9 mouse cellular contexts compared by ENCODE assay signal in the genomic region with DNA sequence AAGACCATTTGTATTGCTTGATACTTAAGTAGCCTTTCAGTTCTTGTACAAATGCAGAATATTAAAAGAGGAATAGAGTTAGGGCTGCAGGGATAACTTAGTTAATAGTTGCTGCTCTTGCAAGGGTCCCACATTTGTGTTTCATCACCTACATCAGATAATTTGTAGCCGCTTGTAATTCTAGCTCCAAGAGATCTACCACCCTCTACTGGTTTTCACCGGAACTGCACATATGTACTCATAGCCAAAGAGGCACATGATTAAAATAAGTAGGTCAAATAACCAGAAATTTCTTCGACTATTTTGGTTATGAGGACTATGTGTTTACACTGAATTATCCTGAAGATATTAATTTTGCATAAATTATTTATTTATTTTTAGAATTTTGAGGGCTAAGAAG.
A peak's percentile ranks its signal among the peaks of the same experiment; 100 is the strongest.
DNase-seq lines count a peak whose midpoint lies in the region; ATAC-seq and TF ChIP-seq lines count a peak whose summit lies in the region.
"Had no signal": no experiment of that assay in that cellular context is flagged by ENCODE, and none has a peak within 500 bp of the region (broad histone marks: within the 10 kb centered on the region; RNA-seq: fewer than 3 reads in every experiment).

No protein-coding gene starts in this region.

- DNase-seq in kidney, adult 9 months = peak; percentile 61
- peak; percentile 38 for DNase-seq in CD4-positive helper T cell, adult 2 months (ENCODE audit: low read depth, low spot score)
- DNase-seq in MEL (ENCODE audit: low read depth, low spot score) (peak; percentile 92), MN1 (ENCODE audit: low spot score) (no peak)
- DNase-seq in cerebellum, postnatal 10 days = peak; percentile 52 to 61
- DNase-seq in kidney, postnatal 36 days = peak; percentile 48 to 66
- peak; percentile 6 for DNase-seq in retina, postnatal 7 days (ENCODE audit: low read depth, low spot score)

- TF ChIP-seq POLR2A in MEL (IDR thresholded peaks at IDR 0.05; ENCODE audit: control insufficient read depth in 1 of 2, insufficient read depth in 1 of 2, low read depth in 1 of 2, low read length in 2 of 2, poor library complexity in 1 of 2) = no peak

- H3K27ac ChIP-seq in kidney, embryonic 14.5 days (ENCODE audit: low read depth, low read length) = no peak overlapping the region
- H3K27ac ChIP-seq in MEL (ENCODE audit: control insufficient read depth, low read depth, low read length) = no peak overlapping the region
- H3K27ac ChIP-seq: liver, embryonic 15.5 days had no signal

- peak; percentile 98 for TF ChIP-seq RAD21 in MEL (IDR thresholded peaks at IDR 0.05; ENCODE audit: low read depth, low read length)

- no peaks in the 10 kb centered on the region for H3K79me2 ChIP-seq in MEL (ENCODE audit: control insufficient read depth, insufficient read depth, low read length, poor library complexity)

- H3K9ac ChIP-seq in kidney, embryonic 14.5 days (ENCODE audit: low read depth, low read length) = no peak overlapping the region
- H3K9ac ChIP-seq in MEL (ENCODE audit: control insufficient read depth, low read depth, low read length, poor library complexity, severe bottlenecking) = no peak overlapping the region; the same call in 1 of the 2 replicates
- H3K9ac ChIP-seq: liver, embryonic 15.5 days had no signal

- H3K27me3 ChIP-seq in kidney, embryonic 14.5 days (ENCODE audit: control insufficient read depth, insufficient read depth, low read length) = no peaks in the 10 kb centered on the region
- no peaks in the 10 kb centered on the region for H3K27me3 ChIP-seq in MEL (ENCODE audit: control insufficient read depth in 1 of 2, insufficient read depth in 2 of 2, low read length in 2 of 2)
- H3K27me3 ChIP-seq: liver, embryonic 15.5 days had no signal

- no peaks in the 10 kb centered on the region for H3K9me3 ChIP-seq in kidney, embryonic 14.5 days (ENCODE audit: control insufficient read depth, low read length)
- no peaks in the 10 kb centered on the region for H3K9me3 ChIP-seq in MEL (replicated peaks; ENCODE audit: insufficient read depth, low read length)
- H3K9me3 ChIP-seq: liver, embryonic 15.5 days had no signal

- TF ChIP-seq EP300 in MEL (IDR thresholded peaks at IDR 0.05; ENCODE audit: low read depth in 1 of 2, low read length in 2 of 2) = no peak; a peak in 1 of 4 replicates

- no peak overlapping the region for H3K4me3 ChIP-seq in kidney, embryonic 14.5 days (ENCODE audit: low read length)
- H3K4me3 ChIP-seq in MEL (ENCODE audit: control insufficient read depth in 1 of 2, insufficient read depth in 1 of 2, low read depth in 2 of 2, low read length in 2 of 2) = no peak overlapping the region
- H3K4me3 ChIP-seq: liver, embryonic 15.5 days had no signal

- no peaks in the 10 kb centered on the region for H3K4me1 ChIP-seq in kidney, embryonic 14.5 days (ENCODE audit: control insufficient read depth, insufficient read depth, low read length)
- no peaks in the 10 kb centered on the region for H3K4me1 ChIP-seq in MEL (ENCODE audit: control insufficient read depth in 1 of 2, insufficient read depth in 2 of 2, low read length in 2 of 2)
- H3K4me1 ChIP-seq: liver, embryonic 15.5 days had no signal

- no peaks in the 10 kb centered on the region for H3K36me3 ChIP-seq in kidney, embryonic 14.5 days (ENCODE audit: control insufficient read depth, insufficient read depth, low read length)
- H3K36me3 ChIP-seq in MEL (ENCODE audit: control insufficient read depth in 1 of 2, insufficient read depth in 2 of 2, low read length in 2 of 2) = no peaks in the 10 kb centered on the region
- H3K36me3 ChIP-seq: liver, embryonic 15.5 days had no signal

- no peak for ATAC-seq in kidney, embryonic 14.5 days (ENCODE audit: low FRiP score, low TSS enrichment)

- H3K4me2 ChIP-seq in kidney, embryonic 14.5 days (replicated peaks; ENCODE audit: low read depth, low read length) = no peak overlapping the region
- H3K4me2 ChIP-seq: liver, embryonic 15.5 days had no signal

- 24% methylated on average over 3 of the region's 3 CpGs for WGBS in kidney, embryonic 14.5 days

- TF ChIP-seq CTCF in MEL (IDR thresholded peaks at IDR 0.05 in 2 of 3, conservative IDR thresholded peaks at IDR 0.05 in 1 of 3; ENCODE audit: control insufficient read depth in 1 of 3, insufficient read depth in 1 of 3, low read depth in 2 of 3, low read length in 3 of 3, poor library complexity in 1 of 3, severe bottlenecking in 1 of 3) = peak; percentile 38 to 96 (median 94); a peak in 5 of 6 replicates

TF ChIP-seq in MEL, 35 proteins besides CTCF, POLR2A, EP300 and RAD21:
- TF ChIP-seq SIN3A (IDR thresholded peaks at IDR 0.05; ENCODE audit: low read length) (no peak), KAT2A (conservative IDR thresholded peaks at IDR 0.05; ENCODE audit: low read depth, low read length) (no peak), ZKSCAN1 (IDR thresholded peaks at IDR 0.05; ENCODE audit: low read depth, low read length) (no peak), MAX (IDR thresholded peaks at IDR 0.05; ENCODE audit: low read length) (no peak), ETS1 (IDR thresholded peaks at IDR 0.05; ENCODE audit: low read depth, low read length) (no peak), CHD2 (IDR thresholded peaks at IDR 0.05; ENCODE audit: low read length) (no peak), GABPA (IDR thresholded peaks at IDR 0.05; ENCODE audit: low read depth, low read length) (no peak), GATA1 (IDR thresholded peaks at IDR 0.05; ENCODE audit: low read depth, low read length) (peak; percentile 80), ZMIZ1 (IDR thresholded peaks at IDR 0.05; ENCODE audit: low read depth, low read length) (no peak), ZC3H11A (IDR thresholded peaks at IDR 0.05; ENCODE audit: low read depth, low read length) (peak; percentile 90), JUND (IDR thresholded peaks at IDR 0.05; ENCODE audit: low read depth, low read length) (no peak), MAZ (IDR thresholded peaks at IDR 0.05; ENCODE audit: low read depth, low read length) (no peak), TBP (IDR thresholded peaks at IDR 0.05; ENCODE audit: low read depth, low read length) (no peak), TAL1 (IDR thresholded peaks at IDR 0.05; ENCODE audit: low read length) (no peak), CHD1 (IDR thresholded peaks at IDR 0.05; ENCODE audit: low read depth, low read length) (no peak), TCF12 (IDR thresholded peaks at IDR 0.05; ENCODE audit: low read depth, low read length) (no peak), MEF2A (IDR thresholded peaks at IDR 0.05; ENCODE audit: extremely low read depth, insufficient replicate concordance, low read depth, low read length, poor library complexity, severe bottlenecking) (no peak), NRF1 (IDR thresholded peaks at IDR 0.05; ENCODE audit: insufficient read depth, low read depth, low read length, poor library complexity, severe bottlenecking) (no peak), MYC (IDR thresholded peaks at IDR 0.05; ENCODE audit: low read depth, low read length) (no peak), RCOR1 (IDR thresholded peaks at IDR 0.05; ENCODE audit: low read depth, low read length) (no peak), POLR2AphosphoS5 (IDR thresholded peaks at IDR 0.05; ENCODE audit: borderline replicate concordance, low read depth, low read length) (no peak), USF1 (IDR thresholded peaks at IDR 0.05; ENCODE audit: low read depth, low read length) (peak; percentile 57; the same call in 1 of the 2 replicates), SMC3 (IDR thresholded peaks at IDR 0.05; ENCODE audit: low read depth, low read length) (peak; percentile 97), UBTF (IDR thresholded peaks at IDR 0.05; ENCODE audit: borderline replicate concordance, insufficient read depth, low read depth, low read length) (no peak), E2F4 (IDR thresholded peaks at IDR 0.05; ENCODE audit: borderline replicate concordance, low read depth, low read length) (no peak), USF2 (IDR thresholded peaks at IDR 0.05; ENCODE audit: borderline replicate concordance in 1 of 2, insufficient read depth in 1 of 2, low read depth in 1 of 2, low read length in 2 of 2) (no peak), MYB (IDR thresholded peaks at IDR 0.05; ENCODE audit: low read depth, low read length) (no peak)
